Mouse (Mus musculus): ENCODE results near the gene Mtmr14. TPM values are rescaled to one million over a fixed set of nuclear protein-coding genes. Genes with fewer than 3 reads are reported as not detected.

The Mtmr14 gene
- polyA plus RNA-seq, 1 experiment: 26.3 TPM

DNA sequence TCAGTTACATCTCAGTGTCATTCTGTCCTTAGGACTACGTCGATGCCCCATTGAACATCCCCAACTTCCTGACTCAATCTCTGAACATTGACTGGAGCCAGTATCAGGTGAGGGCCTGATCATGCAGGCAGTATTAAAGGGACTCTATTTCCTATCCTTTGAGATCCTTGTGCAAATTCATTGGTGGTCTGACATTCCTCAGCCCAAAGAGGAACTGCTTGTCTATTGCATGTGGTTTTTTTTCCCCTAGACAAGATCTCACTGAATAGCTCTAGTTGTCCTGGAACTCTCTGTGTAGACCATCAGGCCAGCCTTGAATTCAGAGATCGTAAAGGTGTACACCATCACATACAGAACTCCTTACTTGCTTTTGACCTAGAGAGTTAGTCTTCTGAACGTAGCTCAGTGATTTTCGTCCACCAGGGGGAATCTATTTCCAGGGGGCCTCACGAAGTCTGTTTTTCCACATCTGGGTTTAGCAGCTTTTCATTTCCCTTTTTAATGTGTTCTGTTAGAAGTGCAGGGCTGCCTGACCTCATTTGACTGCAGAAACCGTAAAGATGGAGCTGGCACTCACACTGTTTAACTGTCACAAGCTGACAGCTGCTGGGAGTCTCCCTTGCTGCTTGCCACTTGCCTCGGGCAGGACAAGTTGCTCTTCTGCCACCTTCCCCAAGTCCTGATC is 23.7 kb downstream of the Mtmr14 start:
- Histone ChIP-seq H3K27ac (replicated peaks; ENCODE audit: low read depth, low read length) (no peak overlapping the region), H3K4me3 (ENCODE audit: insufficient read depth, low read depth, low read length) (no peak overlapping the region), H3K4me1 (ENCODE audit: control insufficient read depth, insufficient read depth, insufficient read length, low read length) (0 out of 2 replicates have a peak, but pooled peaks cover 2% of the 10 kb centered on the region)

DNA sequence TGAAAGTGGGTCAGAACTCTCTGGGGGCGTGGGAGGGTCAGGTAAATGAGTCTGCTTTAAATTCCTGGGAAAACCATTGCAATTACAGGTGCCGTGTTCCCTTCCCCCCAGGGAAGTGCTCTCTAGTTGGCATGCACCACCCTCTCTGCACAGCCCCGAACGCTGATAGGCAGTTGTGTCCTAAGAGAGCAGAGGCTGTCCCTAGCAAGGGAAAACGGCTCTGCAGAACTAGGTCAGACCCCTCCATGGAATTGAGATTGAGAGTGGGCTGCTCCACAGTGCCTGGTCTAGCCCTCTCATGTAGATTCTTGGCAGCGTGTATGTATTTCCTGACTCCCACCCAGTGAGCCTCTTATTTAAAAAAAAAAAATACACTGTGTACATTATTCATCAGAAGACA is 25.9 kb downstream of the Mtmr14 start:
- peaks cover 13% of the 10 kb centered on the region for H3K4me1 ChIP-seq (ENCODE audit: control insufficient read depth, insufficient read depth, insufficient read length, low read length)
- H3K27ac ChIP-seq (replicated peaks; ENCODE audit: low read depth, low read length): no peak overlapping the region
- no peak overlapping the region for H3K4me3 ChIP-seq (ENCODE audit: insufficient read depth, low read depth, low read length)

DNA sequence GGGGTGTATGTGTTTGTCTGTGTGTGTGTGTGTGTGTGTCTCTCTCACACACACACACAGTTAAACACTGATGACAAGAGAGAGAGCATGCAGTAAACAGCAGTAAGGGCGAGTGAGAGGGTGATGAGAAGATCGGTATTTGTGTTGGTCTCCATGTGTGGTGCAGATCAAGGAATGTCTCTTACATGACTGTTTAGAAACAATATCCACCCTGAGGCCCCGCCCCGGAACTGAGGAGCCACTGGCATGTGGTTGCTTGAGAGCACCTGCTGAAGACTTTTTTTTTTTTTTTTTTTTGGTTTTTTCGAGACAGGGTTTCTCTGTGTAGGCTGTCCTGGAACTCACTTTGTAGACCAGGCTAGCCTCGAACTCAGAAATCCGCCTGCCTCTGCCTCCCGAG is 26.8 kb downstream of the Mtmr14 start:
- peaks cover 16% of the 10 kb centered on the region for H3K4me1 ChIP-seq (ENCODE audit: control insufficient read depth, insufficient read depth, insufficient read length, low read length)
- no peak overlapping the region for H3K4me3 ChIP-seq (ENCODE audit: insufficient read depth, low read depth, low read length)
- no peak overlapping the region for H3K27ac ChIP-seq (replicated peaks; ENCODE audit: low read depth, low read length)

DNA sequence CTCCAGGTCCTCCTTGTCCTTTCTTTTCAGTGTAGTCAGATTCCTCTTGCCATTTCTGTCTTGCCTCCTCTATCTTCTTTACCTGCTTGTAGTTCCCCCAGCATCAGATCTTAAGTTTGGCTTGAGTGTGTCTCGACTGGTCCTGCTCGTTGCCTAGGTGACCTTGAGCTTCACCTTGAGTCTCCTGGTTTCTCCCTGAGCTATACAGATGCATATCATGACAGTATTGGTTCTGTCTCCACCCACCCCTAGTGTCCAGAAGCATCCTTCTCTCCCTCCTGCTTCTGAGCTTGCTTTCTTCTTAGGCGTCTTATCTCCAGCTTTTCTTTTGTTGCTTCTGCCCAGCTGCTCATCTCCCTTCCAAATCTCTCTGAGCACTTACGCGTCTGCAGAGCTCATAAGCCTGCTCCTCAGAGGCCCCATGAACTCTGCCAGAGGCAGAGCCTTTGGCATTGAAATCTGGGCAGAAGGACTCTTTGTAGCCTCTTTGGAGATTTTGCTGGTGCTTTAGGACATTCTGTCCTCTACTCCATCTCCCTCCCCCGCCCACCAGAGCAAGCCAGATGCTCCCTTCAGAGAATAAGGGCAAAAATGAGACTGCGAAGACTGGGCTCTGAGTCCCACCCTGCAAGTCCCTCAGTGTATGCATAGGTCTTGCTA is 29.5 kb downstream of the Mtmr14 start:
- Histone ChIP-seq H3K27ac (replicated peaks; ENCODE audit: low read depth, low read length) (peak overlapping the region; percentile 85), H3K4me1 (ENCODE audit: control insufficient read depth, insufficient read depth, insufficient read length, low read length) (peaks cover 16% of the 10 kb centered on the region), H3K4me3 (ENCODE audit: insufficient read depth, low read depth, low read length) (no peak overlapping the region)

DNA sequence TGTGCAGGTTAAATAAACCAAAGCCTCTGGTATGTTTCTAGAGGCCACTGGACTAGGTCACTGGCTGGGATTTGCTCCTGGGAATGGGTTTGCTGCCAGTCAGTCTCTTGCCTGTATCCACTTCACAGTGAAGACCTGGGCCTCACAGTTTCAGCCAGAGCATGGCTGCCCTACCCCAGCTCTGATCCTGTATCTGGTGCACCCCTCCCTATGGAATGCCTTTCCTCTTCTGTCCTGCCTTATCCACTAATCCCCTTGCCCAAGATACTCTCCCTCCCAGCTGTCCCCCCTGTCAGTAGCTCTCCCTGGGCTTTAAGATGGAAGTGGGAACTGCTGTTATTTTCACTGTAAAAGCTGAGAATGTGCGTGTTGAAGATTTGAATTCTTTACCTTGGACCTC is 30.3 kb downstream of the Mtmr14 start:
- peak overlapping the region; percentile 55 for H3K27ac ChIP-seq (replicated peaks; ENCODE audit: low read depth, low read length)
- H3K4me1 ChIP-seq (ENCODE audit: control insufficient read depth, insufficient read depth, insufficient read length, low read length): peaks cover 16% of the 10 kb centered on the region
- no peak overlapping the region for H3K4me3 ChIP-seq (ENCODE audit: insufficient read depth, low read depth, low read length)

DNA sequence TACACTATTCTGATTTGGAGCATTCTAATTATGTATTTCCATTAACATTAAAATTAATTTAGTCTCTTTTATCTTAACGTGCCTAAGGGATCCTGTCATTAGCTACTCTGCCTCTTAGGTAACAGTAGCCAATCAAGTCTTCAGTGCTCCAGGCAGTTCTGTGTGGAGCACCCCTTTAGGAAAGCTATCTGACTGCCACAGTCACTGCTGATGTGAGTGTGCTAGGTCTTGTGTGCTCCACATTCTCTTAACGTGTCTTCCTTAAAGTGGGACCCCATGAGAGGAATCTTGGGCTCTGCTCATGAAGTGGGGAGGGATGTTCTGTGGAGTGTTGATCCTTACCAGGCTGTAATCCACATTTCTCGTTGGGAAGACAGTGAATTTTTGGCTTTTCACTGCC is 34.7 kb downstream of the Mtmr14 start:
- H3K4me1 ChIP-seq (ENCODE audit: control insufficient read depth, insufficient read depth, insufficient read length, low read length): peaks cover 8% of the 10 kb centered on the region
- H3K27ac ChIP-seq (replicated peaks; ENCODE audit: low read depth, low read length): no peak overlapping the region
- H3K4me3 ChIP-seq (ENCODE audit: insufficient read depth, low read depth, low read length): no peak overlapping the region

DNA sequence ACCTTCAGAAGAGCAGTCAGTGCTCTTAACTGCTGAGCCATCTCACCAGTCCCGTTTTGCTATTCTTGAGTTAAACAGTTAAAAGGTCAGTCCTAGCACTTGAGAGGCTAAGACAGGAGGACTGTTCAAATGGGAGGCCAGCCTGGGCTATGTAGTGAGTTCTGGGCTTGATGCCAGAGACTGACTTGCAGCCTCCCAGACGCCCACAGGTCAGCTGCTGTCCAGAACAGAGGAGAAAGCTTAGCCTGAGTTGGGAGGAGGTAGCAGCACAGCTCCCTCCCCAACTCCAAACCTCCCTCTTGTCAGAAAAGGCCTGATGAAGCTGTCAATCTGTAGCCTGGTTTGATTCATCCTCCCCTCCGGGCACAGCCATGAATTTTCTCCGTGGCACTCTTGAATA is 39.2 kb downstream of the Mtmr14 start:
- Histone ChIP-seq H3K4me1 (ENCODE audit: control insufficient read depth, insufficient read depth, insufficient read length, low read length) (no peaks in the 10 kb centered on the region), H3K27ac (replicated peaks; ENCODE audit: low read depth, low read length) (no peak overlapping the region), H3K4me3 (ENCODE audit: insufficient read depth, low read depth, low read length) (no peak overlapping the region)

DNA sequence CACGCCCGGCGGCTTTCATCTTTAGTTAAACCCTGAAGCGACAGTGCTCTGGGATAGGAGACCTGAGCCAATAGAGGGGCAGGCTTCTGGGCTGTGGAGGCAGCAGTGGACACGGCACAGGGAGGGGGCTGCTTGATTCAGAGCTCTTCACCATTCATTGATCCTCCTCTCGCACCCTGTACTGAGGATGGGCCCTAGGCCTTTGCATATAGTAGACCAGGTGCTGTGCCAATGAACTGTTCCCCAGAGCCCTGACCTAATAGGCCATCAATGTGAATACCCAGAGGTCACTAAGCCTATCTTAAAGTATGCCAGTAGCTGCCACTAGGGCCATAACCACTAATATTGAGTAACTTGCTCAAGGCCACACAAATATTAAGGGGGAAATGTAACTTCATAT is 44.0 kb downstream of the Mtmr14 start:
- Histone ChIP-seq H3K4me3 (ENCODE audit: insufficient read depth, low read depth, low read length) (no peak overlapping the region), H3K27ac (replicated peaks; ENCODE audit: low read depth, low read length) (no peak overlapping the region), H3K4me1 (ENCODE audit: control insufficient read depth, insufficient read depth, insufficient read length, low read length) (peaks cover 3% of the 10 kb centered on the region; the same call in 1 of the 2 replicates)

DNA sequence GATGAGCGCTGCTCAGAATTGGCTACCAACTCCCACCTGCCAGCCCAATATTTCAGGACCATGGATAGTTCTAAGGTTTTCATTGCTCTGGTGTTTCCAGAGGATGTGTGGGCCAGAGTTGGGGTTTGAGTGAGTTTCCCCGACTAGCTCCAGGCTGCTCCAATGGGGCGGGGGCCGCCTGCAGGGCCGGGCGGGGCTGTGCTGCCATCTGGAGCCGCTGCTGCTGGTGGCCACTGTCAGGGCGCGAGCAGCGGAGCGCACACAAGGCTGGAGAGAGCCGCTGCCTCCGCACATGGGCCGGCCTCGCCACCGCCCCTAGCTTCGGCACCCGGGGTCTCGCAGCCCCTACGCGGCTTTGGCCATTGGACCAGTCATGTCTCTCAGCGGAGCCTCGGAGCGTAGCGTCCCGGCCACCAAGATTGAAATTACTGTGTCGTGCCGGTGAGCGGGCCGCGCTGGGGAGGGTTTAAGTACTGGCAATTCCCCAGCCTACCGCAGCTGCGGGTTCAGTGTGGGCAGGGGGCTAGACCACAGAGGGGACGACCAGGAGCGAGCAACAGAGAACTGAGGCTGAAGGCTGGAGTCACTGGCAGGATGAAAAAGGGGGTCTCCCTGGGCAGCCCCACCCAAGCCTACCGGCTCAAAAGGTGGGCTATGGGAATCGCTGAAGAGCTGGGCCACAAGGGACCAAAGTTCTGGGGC is 44.6 kb downstream of the Mtmr14 start, which contains the start of gene Cpne9:
Gene Cpne9 (plus strand): TSS at position 207 of the 702 bp plus-strand sequence.
- H3K4me3 ChIP-seq (ENCODE audit: insufficient read depth, low read depth, low read length): no peak within 1 kb of the TSS

DNA sequence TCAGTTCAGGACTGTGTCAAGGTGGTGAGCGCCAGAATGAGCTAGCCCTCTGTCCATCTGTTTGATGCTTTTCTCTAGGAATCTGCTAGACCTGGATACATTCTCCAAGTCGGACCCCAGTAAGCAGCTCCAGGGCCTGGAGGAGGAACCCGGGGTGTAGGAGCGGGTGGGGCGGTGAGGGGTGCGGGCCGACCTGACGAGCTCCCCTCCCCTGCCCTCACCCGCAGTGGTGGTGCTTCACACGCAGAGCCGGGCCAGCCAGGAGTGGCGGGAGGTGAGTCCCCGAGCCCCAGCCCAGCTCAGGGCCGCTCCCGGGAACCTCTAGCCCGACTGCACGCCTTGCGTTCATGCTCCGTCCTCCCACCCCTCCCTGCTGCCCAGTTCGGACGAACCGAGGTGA is 45.3 kb downstream of the Mtmr14 start:
- peaks cover 3% of the 10 kb centered on the region; the same call in 1 of the 2 replicates for H3K4me1 ChIP-seq (ENCODE audit: control insufficient read depth, insufficient read depth, insufficient read length, low read length)
- H3K4me3 ChIP-seq (ENCODE audit: insufficient read depth, low read depth, low read length): no peak overlapping the region
- H3K27ac ChIP-seq (replicated peaks; ENCODE audit: low read depth, low read length): no peak overlapping the region

More for the DNA sequence above, 44.6 kb downstream of the Mtmr14 start, which contains the start of gene Cpne9:
- no peak within 1 kb of the TSS for H3K27ac ChIP-seq (replicated peaks; ENCODE audit: low read depth, low read length)
- H3K4me1 ChIP-seq (ENCODE audit: control insufficient read depth, insufficient read depth, insufficient read length, low read length): peaks cover 3% of the 10 kb centered on the region; the same call in 1 of the 2 replicates

DNA sequence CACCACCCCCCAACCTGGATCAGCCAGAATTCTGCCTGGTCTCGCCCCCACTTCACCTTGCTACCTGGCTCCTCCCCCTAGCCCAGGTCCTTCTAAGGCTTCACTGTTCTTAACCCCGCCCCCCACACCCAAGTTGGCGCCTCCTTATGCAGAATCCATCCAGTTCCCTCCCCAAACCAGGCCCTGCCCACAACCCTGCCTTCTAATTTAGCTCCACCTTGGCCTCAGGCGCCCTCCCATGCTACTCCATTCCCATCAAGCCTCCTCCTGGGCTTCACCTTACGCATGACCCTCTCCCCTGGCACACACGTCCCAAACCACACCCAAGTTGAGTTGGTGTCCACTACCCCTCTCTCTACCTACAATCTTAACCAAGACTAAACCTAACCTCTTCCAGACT is 45.9 kb downstream of the Mtmr14 start:
- H3K27ac ChIP-seq (replicated peaks; ENCODE audit: low read depth, low read length): no peak overlapping the region
- H3K4me3 ChIP-seq (ENCODE audit: insufficient read depth, low read depth, low read length): no peak overlapping the region
- peaks cover 3% of the 10 kb centered on the region; the same call in 1 of the 2 replicates for H3K4me1 ChIP-seq (ENCODE audit: control insufficient read depth, insufficient read depth, insufficient read length, low read length)

DNA sequence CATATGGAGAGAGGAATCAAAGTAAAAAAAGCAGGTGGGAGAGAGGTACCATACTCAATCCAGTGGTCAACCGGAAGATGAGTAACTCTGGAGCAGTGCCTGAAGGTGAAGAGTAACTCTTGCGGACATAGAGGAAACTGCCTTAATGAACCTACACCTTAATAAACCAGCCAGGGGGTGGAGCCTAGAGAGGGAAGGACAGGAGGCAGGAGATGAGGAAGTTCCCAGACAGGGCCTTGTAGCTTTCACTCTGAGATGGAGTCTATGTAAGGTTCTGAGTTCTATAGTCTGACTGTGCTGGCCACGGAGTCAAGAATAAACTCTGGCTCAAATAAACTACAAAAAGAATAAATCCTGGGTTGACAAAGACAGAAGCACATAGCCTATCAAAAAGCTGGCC is 47.3 kb downstream of the Mtmr14 start:
- H3K27ac ChIP-seq (replicated peaks; ENCODE audit: low read depth, low read length): no peak overlapping the region
- no peak overlapping the region for H3K4me3 ChIP-seq (ENCODE audit: insufficient read depth, low read depth, low read length)
- H3K4me1 ChIP-seq (ENCODE audit: control insufficient read depth, insufficient read depth, insufficient read length, low read length): peaks cover 3% of the 10 kb centered on the region; the same call in 1 of the 2 replicates

DNA sequence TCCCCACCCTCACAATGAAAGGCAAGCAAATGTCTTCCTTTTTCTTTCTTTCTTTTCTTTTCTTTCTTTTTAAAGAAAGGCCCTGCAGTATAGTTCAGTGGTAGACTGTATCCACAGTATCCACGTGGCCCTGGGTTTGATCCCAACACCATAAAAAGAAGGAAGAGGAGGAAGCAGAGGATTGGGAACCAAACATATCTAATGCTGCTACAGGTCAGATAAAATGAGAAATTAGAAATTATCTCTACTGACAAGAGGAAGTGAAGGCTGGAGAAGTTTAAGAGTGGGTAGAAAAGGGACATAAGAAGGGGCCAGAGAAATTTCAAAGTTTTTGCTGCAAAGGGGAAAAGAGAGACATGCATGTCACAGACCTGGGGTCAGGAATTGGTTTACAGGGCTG is 48.7 kb downstream of the Mtmr14 start:
- peaks cover 3% of the 10 kb centered on the region; the same call in 1 of the 2 replicates for H3K4me1 ChIP-seq (ENCODE audit: control insufficient read depth, insufficient read depth, insufficient read length, low read length)

DNA sequence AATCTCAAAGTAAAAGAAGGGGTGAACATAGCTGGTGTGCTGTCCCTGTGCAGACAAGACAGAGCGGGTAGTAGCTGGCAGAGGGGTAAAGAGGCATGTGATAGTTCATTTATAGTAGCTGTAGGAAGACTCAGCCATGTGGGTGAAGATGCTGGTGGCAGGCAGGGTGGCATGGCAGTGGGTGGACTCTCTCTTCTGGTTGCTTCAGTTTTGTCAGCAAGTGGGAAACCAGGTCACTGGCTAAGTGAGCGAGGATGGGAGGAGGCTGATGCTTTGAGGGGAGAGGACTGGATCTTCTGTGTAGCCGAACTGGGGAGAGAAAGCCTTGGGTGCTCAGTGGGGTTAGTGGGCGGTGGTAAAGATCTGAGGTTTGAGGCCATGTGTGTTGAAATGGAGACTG is 49.6 kb downstream of the Mtmr14 start:
- H3K4me3 ChIP-seq (ENCODE audit: insufficient read depth, low read depth, low read length): no peak overlapping the region
- no peak overlapping the region for H3K27ac ChIP-seq (replicated peaks; ENCODE audit: low read depth, low read length)
- peaks cover 3% of the 10 kb centered on the region; the same call in 1 of the 2 replicates for H3K4me1 ChIP-seq (ENCODE audit: control insufficient read depth, insufficient read depth, insufficient read length, low read length)

More for the DNA sequence above, 48.7 kb downstream of the Mtmr14 start:
- Histone ChIP-seq H3K4me3 (ENCODE audit: insufficient read depth, low read depth, low read length) (no peak overlapping the region), H3K27ac (replicated peaks; ENCODE audit: low read depth, low read length) (no peak overlapping the region)

DNA sequence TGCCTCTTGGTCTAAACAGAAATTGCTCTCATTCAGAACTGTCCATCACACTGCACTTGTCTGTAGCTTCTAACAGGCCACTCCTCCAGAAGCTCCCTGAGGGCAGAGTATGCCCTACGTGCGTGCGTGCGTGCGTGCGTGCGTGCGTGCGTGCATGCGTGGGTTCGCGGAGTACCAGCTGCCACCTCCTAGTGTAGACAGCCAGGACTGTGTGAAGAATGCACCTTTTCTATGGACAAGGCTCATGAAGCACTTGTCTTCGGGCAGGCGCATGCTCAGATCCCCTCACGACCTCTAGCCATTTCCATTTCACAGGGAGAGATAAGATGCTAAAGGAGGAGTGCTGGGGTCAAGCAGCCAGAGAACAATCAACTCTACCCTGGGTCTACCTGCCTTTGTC is 51.7 kb downstream of the Mtmr14 start:
- Histone ChIP-seq H3K27ac (replicated peaks; ENCODE audit: low read depth, low read length) (no peak overlapping the region), H3K4me1 (ENCODE audit: control insufficient read depth, insufficient read depth, insufficient read length, low read length) (no peaks in the 10 kb centered on the region), H3K4me3 (ENCODE audit: insufficient read depth, low read depth, low read length) (no peak overlapping the region)
